Mouse (Mus musculus) heart, postnatal 0 days (tissue): ENCODE results near the gene Hist1h1c.

Experiments
- CTCF ChIP-seq: IDR thresholded peaks from 2 replicates; pipeline ENCODE4 v1.5.1; 2016; ENCODE audit warnings: antibody characterized with exemption, control low read depth, low read depth
- EP300 ChIP-seq: IDR thresholded peaks from 2 replicates; pipeline ENCODE4 v1.6.1; 2016; ENCODE audit warnings: antibody characterized with exemption, low read depth

GRCm38 (mm10) chr13:23755000-23755399 lies 16.4 kb downstream of the Hist1h1c start:
- no peak for TF ChIP-seq CTCF
- no peak for TF ChIP-seq EP300
